Mouse (Mus musculus) thymus, adult 2 months (tissue): ENCODE data around the gene Clec2g.

Experiments used
- CTCF ChIP-seq: fragments of 200-500 bp; IDR thresholded peaks from 2 replicates; pipeline ENCODE4 v1.5.1; 2012; ENCODE audit warnings: mild to moderate bottlenecking, control low read depth, low read length, moderate library complexity, borderline replicate concordance; ENCODE audit not compliant: control insufficient read depth, poor library complexity, insufficient read depth; ENCODE audit errors: extremely low read depth
- POLR2A ChIP-seq: fragments of 200-500 bp; IDR thresholded peaks from 2 replicates; pipeline ENCODE4 v1.6.1; 2012; ENCODE audit warnings: mild to moderate bottlenecking, low read length, control low read depth, moderate library complexity; ENCODE audit not compliant: control insufficient read depth, poor library complexity, insufficient read depth; ENCODE audit errors: extremely low read depth

DNA sequence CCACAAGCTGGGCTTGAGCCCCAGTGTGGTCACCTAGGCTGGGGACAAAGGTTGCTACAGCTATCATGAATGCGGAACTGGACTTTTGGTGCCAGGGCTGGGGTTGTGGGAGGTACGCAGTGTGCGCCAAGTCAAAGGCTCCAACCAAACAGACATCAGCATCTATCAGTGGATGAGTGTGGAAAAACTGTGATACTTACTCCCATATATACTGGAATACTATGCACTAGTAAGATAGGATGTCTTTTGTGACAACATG is 39.2 kb downstream of the Clec2g start:
- TF ChIP-seq CTCF: no peak
- TF ChIP-seq POLR2A: no peak
